Mouse (Mus musculus): ENCODE measurements around the gene Adcyap1r1. TPM values are rescaled to one million over a fixed set of nuclear protein-coding genes. Genes with fewer than 3 reads are reported as not detected.

The Adcyap1r1 gene
- 1 to 10 TPM; 1.2 to 2.8 TPM for total RNA-seq (2021)
- long read RNA-seq, experiment 1, result 0 reads
- long read RNA-seq, experiment 2, partial matches to known transcripts, result 1 of 3 reads
- long read RNA-seq, experiment 2, other reads (novel, unspliced or antisense), result 2 of 3 reads

DNA sequence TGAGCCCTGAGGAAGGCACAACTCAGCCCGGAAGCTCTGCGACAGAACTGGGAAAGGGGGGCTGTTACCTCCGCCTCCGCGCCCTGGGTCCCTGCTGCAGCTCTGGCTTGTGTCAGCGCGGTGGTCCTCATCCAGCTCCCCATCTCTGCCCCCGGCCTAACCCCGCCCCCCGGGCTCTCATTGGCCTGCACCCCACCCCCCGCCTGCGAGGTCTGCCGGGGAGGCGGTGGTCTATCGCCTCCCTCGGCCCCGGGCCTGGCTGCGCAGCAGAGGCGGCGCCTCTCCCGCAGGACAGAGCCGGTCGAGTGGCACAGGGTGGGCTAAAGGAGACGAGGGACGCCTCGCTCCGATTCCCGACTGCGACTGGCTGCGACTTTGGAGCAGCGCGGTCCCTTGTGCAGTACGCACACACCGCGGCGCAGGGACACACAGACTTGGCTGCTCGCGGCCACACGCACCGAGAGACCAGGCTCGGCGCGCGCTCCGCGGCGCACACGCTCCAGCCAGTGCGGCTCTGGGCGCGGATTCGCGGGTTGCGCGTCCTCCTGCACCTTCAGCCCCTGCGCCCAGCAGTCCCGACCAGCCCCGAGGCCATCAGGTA, at the start of gene Adcyap1r1:
Gene Adcyap1r1 (plus strand): TSS at position 208 of the 601 bp plus-strand sequence.
- DNase-seq, result no peak

DNA sequence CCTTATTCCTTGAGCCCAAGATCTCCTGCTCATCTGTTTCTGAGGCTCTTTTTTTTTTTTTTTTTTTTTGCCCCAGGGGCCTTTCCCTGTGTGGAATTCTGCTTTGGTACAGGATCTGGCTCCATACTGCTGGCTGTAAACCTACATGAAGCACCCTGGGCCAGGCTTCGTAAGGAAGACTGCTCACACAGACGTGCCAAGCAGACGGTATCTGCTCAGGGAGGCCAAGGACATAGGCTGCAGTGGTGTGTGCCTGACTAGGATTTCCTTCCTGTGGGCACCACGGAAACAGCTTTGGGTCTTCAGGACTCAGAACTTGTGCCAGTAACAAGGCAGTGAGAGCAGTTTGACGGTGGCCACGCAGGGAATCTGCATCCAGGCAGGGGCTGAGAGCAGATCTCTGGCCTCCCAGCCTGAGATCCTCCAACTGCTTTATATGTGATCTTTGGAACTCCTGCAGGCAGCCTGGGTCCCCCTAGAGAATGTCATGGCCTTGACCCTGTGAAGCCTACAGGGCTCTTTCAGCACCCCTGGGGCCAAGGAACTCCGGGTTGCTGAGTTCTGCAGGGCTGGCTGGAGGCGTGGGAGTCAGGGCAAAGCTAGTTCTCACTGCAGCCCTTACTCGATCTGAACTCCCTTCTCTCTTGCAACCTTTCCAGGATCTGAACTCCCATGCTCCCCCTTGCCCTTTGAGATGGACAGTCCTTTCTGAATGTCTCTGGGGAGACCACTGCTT, 49.6 kb upstream of the Adcyap1r1 start:
- peak; percentile 40 for DNase-seq

DNA sequence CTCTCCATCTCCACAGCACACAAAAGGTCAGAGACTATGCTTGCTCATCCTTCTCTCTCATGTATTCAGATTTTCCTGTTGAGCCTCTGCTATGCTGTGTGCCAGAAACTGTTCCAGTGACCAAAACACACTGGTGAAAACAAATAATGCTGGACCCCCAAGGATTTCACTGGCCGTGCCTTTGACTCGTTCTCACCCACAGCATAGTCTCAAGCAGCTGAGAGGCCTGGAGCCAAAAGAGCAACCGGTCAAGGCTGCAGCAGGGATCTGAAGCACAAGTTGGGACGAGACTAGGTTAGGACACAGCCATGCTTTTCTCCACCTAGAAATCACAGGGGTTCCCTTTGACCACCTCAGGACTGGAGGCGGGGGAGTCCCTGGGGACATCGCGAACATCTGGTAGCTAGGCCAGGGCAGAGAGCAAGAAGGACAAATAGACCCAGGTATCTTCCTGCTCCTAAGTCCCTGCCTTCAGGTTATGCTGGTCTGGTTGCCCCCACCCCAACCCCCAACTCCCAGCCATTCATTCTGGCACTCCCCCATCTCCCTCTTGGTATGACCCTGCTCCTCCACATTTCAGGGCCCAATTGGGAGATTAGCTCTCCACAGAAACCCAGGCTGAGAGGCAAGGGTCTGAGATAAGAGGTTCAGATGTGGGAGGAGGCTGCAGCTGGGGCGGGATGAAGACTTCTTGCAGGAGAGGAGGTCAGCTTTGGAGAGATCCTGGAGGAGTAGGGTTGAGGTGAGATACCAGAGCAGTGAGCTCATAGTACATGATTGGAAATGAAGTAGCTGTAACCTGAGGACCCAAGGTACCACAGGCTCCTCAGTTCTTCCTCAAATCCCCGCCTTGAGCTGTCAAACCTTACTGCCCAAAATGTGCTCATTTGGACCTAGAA, 48.1 kb upstream of the Adcyap1r1 start:
- peak; percentile 43 for DNase-seq

DNA sequence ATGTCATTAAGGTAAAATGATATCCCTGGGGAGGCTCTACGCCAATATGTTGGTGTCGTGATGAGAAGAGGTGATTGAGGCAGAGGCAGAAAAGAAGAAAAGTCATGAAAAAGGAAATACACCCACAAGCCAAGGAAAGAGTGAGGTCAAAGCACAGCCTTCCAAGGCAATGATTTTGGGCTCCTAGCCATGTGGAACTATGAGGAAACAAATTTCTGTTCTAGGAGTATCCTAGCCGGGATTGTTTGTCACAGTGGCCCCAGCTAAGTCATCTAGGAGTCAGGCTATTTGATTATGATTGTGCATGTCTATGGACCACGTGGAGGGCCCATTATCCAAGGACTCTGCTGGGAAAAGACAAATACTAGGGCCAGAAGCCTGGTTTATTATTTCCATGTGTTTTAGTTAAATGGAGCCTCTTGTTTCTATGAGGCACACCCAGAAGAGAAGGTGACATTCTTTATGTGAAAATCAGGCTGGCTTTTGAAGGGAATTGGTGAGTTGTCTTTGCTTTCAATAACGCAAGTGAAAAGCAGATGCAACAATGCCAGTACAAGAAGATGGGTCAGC, 47.3 kb upstream of the Adcyap1r1 start:
- no peak for DNase-seq

DNA sequence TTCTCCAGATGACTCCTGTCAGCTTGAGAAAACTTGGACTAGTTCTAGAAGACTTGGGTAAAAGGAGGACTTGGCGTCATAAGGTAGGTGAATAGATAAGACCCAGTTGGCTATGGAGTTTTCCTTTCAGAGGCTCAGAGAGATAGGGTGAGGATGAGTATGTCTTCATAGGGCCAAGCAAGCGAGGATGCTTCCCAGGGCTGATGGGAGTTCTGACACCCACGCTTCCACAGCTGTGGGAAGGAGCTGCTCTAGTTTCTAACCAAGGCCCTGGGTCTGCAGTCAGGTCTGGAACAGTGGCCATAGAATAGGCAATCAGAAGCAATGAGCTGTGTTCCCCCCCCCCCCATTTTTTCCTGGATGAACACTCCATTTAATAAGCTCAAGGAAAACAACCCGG, 44.4 kb upstream of the Adcyap1r1 start:
- no peak for DNase-seq

DNA sequence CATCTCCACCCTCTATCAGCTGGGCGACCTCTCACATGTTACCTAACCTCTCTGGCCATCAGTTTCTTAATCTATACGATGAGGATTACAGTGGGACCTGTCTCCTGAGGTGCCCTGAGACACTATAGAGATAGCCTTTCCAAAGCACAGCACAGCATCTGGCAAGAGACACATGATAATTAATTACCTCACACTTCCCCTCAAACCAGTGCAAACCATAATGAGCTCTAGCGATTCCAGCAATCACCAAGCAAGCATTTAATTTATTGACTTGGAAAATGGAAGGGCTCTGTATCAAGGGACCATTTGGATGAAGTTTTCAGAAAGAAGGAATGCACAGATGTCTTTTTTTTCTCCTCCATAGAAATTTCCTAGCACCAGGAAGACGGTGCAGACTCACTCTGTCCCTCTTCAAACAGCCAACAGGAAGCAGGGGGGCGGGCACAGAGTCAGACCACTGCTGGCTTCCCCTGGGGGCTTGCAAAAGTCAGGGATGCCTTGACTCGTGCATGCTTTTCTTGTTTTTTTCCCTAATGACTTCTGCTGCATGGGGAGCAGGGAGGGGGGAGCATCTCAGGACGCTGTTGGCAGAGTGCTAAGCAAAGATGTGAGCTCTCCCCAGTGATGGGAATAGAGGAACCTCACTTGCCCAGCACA, 41.5 kb upstream of the Adcyap1r1 start:
- peak; percentile 55 for DNase-seq

DNA sequence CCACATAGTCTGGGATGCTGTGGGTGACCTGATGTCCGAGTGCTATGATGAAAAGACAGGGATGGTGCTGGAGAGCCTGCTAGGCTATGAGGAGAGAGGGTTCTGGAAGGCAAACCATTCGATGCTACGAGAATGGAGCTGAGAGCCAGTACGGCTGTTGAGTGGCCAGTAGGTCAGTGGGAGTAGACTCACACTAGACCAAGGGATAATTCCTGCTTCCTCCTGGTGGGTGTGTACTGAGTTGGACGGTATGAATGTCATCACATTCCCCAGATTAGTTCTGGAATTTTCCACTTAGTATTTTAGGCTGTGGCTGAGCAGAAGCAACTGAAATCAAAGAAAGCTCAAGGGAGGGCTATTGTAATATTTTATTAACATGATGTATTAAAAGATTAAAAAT, 40.8 kb upstream of the Adcyap1r1 start:
- peak; percentile 34 for DNase-seq

DNA sequence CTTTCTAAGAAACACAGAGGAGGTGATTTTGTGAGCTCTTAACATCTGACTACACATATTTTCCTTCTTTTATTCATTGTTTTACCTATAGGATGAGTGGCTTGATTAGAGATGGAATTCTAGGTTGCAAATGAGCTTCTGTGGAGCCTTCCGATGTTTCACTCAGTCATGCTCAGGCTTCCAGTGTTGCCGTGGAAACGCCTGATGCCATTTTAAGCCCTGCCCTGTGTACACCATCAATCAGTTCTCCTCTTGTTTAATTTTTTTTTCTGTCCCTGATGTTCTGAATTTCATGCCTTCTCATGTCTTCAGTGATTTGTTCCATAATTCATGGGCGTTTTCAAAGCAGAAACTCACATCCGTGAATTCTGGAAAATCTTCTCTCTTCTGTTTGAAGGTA, 35.6 kb upstream of the Adcyap1r1 start:
- no peak for DNase-seq

DNA sequence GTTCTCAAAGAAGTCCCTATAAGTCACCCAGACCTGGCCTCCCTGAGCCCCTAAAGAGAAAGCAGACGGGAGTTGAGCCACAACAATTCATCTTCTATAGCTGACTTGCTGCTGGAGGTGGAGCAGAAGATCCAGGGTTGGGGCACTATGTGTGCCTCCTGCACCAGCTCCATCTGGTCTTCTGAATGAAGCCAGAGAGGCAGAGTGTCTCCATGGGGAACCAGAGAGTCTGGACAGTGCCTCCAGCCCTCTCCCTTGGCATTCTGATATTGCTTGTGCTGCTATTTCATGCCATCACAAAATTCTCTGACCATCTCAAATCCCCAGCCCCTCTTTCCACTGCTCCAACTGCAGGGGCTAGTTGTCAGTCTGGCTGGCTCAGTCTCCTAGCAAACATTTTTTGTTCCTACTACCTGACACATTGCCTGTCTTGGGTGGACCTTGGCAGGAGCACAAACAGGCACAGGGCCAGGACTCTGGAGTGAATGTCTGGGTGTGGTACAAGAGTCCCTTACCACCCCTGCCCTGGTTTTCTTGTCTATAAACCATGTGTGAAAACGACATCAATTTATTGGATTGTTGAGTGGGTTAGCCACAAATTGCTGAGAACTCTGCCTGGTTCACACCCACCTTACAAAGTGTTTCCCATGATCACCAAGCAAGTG, 32.9 kb upstream of the Adcyap1r1 start:
- DNase-seq, result no peak

DNA sequence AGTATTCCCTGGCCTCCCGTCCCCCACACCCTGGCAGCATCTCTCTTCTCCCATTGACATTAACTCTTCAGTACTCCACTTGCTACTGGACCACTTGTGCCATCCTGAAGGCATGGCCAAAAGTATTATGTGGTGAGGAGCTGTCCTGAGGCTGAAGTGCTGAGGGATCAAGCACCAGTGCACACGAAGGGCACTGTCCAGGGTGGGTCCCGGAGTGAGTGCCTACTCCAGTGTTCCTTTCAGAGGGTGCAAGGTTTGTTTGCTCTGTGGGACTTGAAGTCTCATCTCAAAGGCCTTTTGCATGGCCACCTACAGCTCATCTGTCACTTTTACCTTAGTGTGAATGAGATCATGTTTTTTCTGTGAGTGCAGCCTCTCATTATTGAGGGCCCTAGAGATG, 31.4 kb upstream of the Adcyap1r1 start:
- no peak for DNase-seq

DNA sequence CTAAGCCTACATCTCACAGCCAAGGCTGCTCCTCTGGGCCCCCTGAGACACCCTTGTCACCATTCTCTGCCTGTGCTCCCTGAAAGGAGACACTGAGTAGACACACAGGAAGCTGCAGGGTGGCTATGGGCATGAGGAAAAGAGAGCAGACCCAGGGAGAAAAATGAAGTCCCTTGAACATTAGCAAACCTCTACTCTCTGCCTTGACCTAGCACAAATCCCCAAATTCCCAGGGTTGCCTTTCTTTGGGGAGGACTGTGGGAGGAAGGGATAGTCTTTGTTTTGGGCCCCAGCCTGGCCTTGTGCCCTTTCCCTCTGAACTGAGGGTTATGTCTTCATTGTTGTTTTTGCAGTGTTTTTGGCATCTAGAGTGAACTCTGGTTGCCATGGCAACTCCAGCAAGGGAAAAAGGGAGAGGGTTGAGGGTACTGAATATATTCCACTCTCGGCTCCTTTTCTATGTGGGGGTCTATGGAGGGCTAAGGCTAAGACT, 30.9 kb upstream of the Adcyap1r1 start:
- no peak for DNase-seq

DNA sequence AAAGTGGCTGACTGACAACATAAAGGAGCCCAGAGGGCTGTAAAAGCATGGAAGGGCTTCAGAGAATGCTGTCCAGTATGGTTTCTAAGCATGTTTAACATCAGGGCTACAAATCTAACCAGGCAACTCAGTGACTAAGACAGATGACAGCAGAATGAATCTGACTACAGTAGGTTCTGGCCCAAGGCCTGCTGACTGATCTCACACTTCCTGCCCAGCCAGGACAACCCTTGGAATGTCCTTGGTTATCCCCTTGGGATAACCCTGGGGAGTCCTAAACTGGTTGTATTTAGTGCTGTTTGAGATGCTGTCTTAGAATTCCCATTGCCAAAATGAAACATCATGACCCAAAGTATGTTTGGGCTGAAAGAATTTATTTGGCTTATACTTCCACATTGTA, 19.7 kb upstream of the Adcyap1r1 start:
- no peak for DNase-seq

DNA sequence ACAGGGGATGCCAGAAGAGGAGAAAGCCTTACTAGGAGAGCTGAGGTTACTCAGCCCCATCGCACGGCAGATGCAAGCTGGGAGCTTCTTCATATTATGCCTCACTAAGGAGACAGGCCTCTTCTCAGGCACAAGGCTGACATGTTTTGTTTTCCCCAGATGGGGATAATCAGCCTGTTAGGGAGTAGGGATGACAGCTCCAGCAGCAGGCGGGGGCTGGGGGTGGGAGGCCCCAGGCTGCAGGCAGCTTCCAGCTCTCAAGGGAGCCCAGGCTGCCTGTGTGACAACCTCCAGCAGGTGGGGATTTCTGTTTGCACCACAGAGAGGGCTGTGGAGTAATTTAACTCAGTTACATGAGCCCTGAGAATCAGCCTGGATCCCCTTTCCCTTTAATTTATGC, 17.4 kb upstream of the Adcyap1r1 start:
- no peak for DNase-seq

DNA sequence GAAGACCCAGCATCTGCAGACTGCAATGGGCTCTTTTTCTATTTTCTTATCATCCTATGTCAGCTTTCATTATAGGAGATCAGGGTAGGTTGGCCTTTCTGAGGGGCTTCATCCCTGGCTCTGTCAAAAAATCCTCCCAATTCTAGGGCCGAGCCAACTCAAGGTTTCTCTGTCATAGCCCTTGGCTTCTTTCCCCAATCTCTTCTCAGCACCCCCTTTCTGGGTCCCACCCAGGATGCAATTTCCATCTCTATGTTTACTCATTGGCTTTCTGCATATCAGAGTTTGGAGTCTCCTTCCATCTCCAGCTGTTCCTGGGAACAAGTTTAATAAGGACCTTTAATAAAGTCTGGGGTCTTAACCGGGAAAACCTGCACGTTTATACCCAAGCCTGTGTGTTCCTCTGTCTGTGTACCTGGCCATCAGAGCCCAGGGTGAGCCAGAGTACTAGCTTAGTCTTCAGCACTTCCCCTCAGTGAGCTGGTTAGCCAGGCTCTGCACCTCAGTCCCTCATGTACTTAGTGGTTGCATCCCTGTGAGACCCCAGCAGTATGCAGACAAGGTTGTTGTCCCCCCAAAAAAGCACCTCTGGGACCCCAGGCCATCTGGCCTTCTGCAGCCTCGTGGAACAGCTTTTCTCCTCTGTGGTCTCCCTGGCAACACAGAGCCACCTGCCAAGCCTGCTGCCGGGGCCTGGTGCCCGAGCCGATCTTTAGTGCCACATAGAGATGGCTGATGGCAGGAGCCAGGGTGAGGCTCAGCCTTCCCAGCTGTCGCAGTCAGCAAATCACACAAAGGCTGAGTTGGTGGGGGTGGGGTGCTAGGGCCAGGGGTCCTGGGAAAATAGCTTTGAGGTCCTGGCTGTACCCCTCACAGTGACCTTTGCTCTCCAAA, 16.3 kb upstream of the Adcyap1r1 start:
- DNase-seq, result no peak

DNA sequence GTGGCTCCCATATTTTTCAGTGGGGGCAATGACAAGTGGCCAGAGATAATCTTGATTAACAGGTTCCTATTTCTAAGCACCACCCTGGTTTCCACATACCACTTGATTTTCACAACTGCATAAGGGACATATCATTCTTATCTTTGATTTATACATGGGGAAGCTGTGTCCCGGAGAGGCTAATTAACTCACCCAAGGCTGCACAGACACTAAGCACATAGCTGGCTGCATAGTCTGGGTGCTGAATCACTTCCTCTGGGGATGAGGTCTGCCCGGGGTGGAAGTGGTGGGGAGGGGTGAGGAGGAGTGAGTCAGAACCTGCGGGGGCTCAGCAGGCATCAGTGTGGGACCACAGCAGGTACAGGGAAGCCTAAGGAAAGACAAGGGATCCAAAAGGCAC, 13.9 kb upstream of the Adcyap1r1 start:
- no peak for DNase-seq

DNA sequence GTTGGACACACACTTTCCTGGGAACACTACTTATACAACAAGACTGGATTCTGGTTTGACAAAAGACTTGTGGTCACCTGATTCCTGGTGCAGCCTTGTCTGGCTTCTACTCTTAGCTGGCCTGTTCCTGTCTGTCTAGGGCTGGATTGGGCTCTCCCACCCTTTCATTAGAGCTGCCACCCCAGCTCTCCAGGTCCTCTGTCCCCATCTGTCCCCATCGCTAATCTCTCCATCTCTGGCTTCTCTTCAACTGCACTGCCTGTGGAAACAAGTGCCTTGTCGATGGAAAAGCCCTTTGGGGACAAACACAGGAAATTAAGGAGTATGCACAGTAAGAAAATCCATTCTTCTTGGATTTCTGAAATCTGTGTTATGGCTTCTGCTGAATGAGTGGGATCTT, 12.9 kb upstream of the Adcyap1r1 start:
- no peak for DNase-seq

DNA sequence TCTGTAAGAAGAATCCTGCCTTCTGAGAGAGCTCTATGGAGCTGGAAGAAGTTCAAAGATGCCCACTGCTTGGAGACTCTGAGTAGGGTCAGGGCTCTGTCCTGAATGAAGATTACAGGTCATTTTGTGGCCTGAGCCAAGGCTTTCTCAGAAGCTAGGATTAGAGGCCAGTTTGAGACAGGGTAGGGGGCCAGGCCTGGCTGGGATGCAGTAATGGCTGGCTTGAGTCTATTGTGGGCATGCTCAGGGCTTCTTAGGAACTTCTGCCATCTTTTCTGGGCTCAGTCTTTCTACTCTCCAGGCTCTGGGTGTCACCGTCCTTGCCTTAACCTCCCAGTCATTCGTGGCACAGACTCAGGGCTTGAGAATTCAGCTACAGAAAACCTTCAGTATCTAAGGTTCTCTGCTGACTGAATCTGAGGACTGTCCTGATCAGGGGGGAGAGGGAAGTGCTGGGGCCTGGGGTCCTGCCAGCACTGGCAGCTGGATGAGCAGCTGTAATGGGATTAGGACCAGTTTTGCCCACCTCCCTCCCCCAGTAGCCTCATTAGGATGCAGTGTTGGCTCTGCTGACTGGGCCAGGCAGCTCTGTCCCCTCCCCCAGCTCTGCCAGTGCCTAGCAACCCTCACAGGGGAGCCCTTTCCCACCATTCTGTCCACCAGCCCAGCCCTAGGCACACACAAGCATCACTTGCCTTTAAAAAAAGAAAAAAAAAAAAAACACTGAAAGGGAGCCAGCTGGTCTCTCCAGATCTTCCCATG, 7.7 kb upstream of the Adcyap1r1 start:
- peak; percentile 38 for DNase-seq

DNA sequence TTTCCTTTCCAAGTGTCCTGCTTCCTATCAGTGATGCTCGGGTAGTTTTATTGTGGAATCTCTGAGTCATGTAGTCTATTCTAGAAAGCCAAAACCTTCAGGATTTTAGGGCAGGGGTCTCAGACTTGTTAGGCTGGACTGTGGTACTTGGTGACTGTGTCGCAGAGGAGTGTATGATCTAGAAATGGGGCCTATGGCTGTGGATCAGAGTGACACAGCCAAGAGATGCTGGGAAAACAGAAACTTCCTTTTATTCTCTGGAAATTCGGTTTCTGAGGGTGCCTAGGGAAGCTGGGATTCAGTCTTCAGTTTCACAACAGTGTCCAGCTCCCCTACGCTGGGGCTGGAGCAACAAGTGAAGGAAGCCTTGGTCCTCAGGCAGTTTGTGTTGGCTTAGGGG, 7.1 kb upstream of the Adcyap1r1 start:
- no peak for DNase-seq

DNA sequence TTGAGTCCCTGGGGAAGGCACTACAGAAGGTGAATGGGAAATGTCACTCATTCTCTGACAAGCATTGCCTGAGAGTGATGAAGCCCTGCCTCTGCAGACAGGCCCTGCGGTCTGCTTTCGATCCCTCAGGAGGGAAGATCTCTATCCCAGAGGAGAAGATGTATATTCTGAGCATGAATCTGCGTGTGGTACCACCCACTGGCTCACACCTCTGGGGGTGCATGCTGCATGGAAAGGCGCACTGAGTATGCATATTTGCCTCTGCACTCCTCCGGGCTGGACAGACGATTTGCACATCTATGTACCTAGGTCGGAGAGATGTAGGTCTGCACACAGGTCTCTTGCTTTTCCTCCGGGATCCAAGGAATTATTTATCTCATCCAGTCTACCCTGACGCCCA, 3.6 kb upstream of the Adcyap1r1 start:
- DNase-seq, result no peak
